Mouse (Mus musculus) left cerebral cortex, postnatal 36 days (tissue): ENCODE results near the gene Efcab8. TPM values are rescaled to one million over a fixed set of nuclear protein-coding genes. Genes with fewer than 3 reads are reported as not detected.
"Not testable (repeated sequence)": the region's sequence is repeated elsewhere in the genome, so short reads cannot be mapped to it uniquely, and the experiment has no call there.

Source experiments
- DNase-seq, 2 experiments: peaks; one replicate each; pipeline ENCODE4 v3.0.0; 2021 to 2022; ENCODE audit warnings: low spot score in 2 of 2, mixed read lengths in 1 of 2
- intact Hi-C: fragments of 180-260 bp; cut with DNase I; formaldehyde crosslinking; loops from one replicate; pipeline ENCODE4 v1.15.1; 2025
- total RNA-seq, 2 experiments: library from RNA; stranded (reverse); gene quantifications; 2 replicates each; pipeline ENCODE4 v1.2.3; 2021

Gene Efcab8
- total RNA-seq, 2 experiments from 2014 or later = 0.11 TPM; not detected in 1

- intact Hi-C loops = loop anchor here (5.0 kb wide), 1 partner anchor 122 kb away; no protein-coding TSS in a partner anchor
Measured at GRCm38 (mm10) chr2:153809921-153810320, 30.2 kb downstream of the Efcab8 start.

DNA sequence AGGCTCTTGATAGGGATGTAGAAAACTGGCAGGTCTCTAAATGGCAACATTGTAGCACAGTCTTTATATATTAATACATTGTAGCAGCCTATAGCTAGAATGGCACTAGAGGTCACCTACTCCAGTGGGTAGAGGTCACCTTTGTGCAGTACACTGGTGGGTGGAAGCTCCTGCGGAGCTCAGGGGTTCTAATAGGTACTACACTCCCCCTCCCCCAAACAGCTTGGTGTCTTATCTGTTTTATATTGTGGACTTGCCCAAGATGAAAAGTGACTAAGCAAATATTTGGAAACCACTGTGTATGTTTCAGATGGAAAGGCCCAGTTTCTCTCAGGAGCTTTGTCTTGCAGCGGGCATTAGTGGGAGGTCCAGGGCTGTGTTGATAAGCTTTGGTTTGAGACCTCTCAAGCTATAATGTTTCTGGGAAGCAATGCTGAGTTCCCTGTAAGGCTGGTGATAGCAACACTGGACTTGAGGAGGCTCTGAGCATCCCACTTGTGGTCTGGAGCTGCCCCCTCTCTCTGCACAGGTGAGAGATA, 42.3 kb downstream of the Efcab8 start:
- DNase-seq = no peak
- intact Hi-C loops = no loop called here

More at GRCm38 (mm10) chr2:153809921-153810320, 30.2 kb downstream of the Efcab8 start:
- no peak for DNase-seq

DNA sequence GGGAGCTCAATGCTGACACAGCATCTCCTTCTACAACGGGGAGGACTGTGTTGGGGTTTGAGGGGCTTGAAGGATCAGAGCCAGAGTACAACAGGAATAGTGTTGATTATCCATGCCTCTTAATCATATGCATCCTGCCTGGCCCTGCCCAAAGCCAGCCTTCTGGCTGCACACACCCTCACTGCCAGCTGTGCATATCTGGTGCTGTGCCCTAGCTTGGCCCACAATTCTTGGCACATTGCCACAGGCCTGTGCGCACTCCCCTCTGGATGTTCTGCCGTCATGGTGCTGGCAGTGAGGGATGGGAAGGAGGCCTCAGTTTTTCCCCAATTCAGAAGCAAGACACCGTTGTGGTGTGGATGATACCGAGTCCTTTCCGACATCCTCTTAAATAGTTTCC, 44.9 kb downstream of the Efcab8 start:
- DNase-seq = no peak
- intact Hi-C loops = no loop called here

DNA sequence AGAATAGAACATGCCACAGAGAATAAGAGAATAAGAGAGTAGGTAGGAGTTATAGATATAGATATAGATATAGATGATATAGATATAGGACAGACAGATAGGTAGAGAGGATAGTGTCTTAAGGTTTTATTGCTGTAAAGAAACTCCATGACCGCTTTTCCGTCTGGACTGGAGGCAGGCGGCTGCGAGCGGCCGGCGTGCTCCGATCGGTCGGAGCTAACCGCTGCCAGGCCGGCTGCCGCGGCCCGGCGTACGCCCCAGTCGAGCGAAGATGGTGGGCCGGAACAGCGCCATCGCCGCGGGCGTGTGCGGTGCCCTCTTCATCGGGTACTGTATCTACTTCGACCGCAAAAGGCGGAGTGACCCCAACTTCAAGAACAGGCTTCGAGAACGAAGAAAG, 46.2 kb downstream of the Efcab8 start:
- intact Hi-C loops, DNase-seq: not testable (repeated sequence)

- DNase-seq = no peak
- intact Hi-C loops = no loop called here
Measured at GRCm38 (mm10) chr2:153827171-153827830, 47.6 kb downstream of the Efcab8 start.

DNA sequence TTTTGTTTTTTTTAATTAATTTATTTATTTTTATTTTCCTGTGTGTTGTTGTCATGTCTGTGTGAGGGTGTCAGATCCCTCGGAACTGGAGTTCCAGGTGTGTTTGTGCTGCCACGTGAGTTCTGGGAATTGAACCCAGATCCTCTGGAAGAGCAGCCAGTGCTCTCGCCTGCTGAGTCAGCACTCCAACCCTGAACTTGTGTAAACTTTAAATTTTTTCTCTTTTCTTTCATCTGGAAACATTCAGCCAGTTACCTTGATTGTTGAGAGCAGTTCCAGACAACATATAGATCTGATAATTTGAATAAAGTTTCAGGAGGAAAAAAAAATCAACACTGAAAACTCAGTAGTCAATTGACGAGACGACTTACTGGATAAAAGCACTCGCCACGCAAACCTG, 49.0 kb downstream of the Efcab8 start:
- intact Hi-C loops = no loop called here
- no peak for DNase-seq

DNA sequence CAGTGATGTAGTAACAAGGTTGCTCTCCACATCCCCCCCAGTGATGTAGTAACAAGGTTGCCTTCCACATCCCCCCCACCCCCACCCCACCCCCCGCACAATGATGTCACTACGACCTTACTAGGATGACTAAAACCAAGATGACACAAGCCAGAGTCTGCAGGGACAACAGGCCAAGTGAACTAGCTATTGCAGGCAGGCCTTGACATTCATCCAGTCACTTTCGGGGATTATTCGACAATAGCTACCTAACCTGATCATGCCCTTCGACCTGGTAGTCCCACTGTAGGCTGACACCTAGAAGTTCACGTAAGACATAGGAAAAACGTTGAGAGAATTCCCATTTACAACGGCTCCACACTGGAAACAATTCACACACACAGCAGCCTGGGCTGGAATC, 53.6 kb downstream of the Efcab8 start:
- intact Hi-C loops = no loop called here
- no peak for DNase-seq

GRCm38 (mm10) chr2:153842854-153843253, 63.1 kb downstream of the Efcab8 start:
- intact Hi-C loops = loop anchor here (10.0 kb wide), 1 partner anchor 128 kb away; no protein-coding TSS in a partner anchor
- no peak for DNase-seq

DNA sequence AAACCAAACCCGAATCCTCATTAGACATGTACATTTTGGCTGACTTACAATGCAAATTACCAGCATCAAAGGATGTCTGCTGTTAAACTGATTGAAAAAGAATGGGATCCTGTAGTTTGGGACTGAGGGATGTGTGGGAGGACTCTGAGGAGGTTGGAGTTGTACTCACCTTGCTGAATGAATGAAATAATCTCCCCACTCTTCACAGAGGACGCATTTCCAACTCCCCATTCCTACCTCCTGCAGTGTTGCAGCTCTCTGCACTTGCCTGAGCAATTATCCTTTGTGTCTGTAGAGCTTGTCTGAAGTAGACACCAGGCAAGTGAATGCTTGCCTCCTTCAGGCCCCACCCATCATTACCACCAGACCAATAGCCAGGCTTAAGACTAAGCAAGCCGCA, 68.7 kb downstream of the Efcab8 start:
- intact Hi-C loops = loop anchor here (10.0 kb wide), 1 partner anchor 134 kb away; no protein-coding TSS in a partner anchor
- DNase-seq = no peak

- intact Hi-C loops = loop anchor here (2.0 kb wide), 1 partner anchor 182 kb away; no protein-coding TSS in a partner anchor
- no peak for DNase-seq
Measured at GRCm38 (mm10) chr2:153850351-153851029, 70.8 kb downstream of the Efcab8 start.

DNA sequence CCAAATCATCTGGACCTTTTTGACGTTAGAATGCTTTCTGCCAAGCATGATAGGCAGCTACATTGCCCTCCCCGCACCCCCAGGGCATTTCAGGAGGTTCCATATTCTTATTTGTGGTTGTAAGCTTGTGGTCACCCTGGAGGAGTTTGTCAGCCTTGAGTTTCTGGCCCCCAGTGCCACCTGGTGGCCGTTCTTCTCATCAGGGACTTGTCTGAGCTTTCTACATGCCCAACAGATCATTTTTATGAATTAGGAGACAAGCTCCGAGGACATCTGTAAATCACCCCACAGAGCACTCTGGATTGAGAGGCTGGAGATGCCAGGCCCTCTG, 71.3 kb downstream of the Efcab8 start:
- peak; percentile 13 to 21 for DNase-seq
- intact Hi-C loops = loop anchor here (2.0 kb wide), 1 partner anchor 182 kb away; no protein-coding TSS in a partner anchor

GRCm38 (mm10) chr2:153853544-153853943, 73.8 kb downstream of the Efcab8 start:
- DNase-seq = no peak
- intact Hi-C loops = no loop called here

- DNase-seq = no peak
- intact Hi-C loops = no loop called here
Measured at GRCm38 (mm10) chr2:153859581-153859980, 79.8 kb downstream of the Efcab8 start.

GRCm38 (mm10) chr2:153860315-153860714, 80.6 kb downstream of the Efcab8 start:
- intact Hi-C loops = no loop called here
- DNase-seq = no peak

DNA sequence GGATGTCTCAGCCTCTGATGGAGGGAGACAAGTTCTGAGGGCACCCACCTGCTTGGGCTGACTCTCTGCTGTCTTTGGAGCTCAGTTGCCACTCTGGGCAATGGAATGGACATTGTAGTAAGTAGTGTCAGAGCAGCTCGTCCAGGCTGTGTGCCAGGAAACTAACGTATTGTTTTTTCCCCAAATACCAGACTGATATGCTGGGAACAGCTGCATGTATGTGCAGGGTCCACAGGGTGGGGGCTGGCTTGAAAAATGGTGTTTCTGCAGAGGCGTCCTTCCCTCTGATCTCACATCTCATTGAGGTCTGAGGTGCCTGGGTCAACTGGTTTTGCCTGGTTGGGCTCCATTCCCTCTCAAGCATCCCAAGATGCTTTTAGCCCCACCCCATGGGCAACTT, 81.0 kb downstream of the Efcab8 start:
- intact Hi-C loops = no loop called here
- DNase-seq = no peak

DNA sequence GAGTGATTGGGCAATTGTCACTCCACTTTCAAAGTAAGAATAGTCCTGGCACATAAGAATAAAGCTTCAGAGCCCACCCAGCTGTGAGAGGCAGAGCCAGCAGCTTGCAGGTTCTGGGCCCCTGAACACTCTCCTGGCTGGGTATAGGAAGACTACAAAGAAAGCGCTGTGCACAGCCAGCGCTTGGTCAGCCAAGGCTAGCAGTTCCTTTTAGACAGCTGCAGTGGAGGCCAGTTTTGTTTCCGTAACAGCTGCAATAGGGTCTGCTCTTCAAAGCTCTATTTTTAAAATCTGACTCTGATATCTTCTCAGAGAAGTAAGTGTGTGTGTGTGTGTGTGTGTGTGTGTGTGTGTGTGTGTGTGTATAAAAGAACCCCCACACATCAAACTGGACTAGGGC, 82.2 kb downstream of the Efcab8 start:
- intact Hi-C loops = no loop called here
- DNase-seq = no peak

DNA sequence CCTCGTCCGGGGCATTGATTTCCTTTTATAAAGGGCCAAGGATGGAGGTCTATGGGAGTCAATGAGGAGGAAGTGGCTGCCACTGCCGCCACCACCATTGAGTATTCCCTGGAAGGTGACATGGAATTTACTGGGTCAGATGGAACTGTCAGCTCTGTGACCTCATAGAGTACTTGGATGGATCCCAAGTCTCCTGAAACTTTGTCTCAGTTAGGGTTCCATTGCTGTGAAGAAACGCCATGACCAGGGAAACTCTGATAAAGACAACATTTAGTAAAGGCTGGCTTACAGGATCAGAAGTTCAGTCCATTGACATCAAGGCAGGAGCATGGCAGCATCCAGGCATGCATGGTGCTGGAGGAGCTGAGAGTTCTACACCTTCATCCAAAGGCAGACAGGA, 91.3 kb downstream of the Efcab8 start, which contains the start of gene Sun5:
Sun5 (minus strand) TSS at position 101 of the 400 bp plus-strand sequence.
- intact Hi-C loops = no loop called here
- DNase-seq = no peak

GRCm38 (mm10) chr2:153874745-153875144, 95.0 kb downstream of the Efcab8 start, which contains the start of gene Bpifb2:
Bpifb2 (plus strand) TSS chr2:153875045.
- DNase-seq = no peak
- intact Hi-C loops = no loop called here
